Mouse (Mus musculus) A20 (cell line): Measurements from ENCODE around the gene Ttc9b.

Experiments
- DNase-seq: peaks from one replicate; pipeline ENCODE4 v3.0.0-alpha.2; 2011; ENCODE audit warnings: low read depth, low spot score

The Ttc9b gene

DNA sequence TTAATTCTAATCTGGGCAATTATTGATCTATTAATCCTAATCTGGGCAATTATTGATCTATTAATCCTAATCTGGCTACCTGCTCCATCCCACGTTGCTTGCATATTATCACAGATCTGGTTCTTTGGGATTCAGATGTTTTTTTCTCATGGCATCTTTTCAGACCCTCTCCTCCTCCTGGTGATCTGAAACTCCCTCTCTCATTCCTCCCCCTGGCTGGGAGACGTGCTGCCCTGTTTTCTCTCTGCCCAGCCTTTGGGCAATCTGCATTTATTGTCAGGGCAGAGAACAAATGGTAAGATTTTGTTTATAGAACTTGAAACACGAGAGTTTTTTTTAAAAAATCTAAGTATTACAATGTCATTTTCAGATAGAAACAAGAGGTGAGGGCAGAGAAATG is 34.1 kb downstream of the Ttc9b start:
- DNase-seq, result no peak

DNA sequence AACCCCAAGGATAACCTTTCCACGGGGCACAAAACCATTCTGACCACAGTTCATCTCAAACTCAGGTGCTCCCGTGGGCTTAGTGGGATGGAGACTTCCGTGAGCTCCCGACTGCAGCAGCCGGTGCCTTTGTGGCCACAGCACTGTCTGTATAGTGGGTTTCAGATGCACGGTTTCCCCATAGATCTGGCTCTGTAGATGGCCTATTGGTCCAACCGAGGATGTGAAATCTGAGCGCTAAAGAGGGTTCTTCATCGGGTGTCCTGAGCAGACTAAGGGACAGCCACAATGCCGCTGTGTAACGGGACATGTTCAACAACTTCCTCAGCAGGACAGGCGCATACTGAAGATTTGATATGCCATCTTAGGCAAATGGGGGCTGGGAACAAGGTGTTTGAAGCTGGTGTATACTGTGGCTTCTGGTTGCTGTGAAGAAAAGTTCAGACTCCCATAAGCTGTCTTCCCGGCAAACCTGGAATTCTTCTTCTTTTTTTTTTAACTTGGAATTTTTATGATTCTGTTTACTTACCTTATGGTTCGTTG is 34.6 kb downstream of the Ttc9b start:
- peak; percentile 61 for DNase-seq

DNA sequence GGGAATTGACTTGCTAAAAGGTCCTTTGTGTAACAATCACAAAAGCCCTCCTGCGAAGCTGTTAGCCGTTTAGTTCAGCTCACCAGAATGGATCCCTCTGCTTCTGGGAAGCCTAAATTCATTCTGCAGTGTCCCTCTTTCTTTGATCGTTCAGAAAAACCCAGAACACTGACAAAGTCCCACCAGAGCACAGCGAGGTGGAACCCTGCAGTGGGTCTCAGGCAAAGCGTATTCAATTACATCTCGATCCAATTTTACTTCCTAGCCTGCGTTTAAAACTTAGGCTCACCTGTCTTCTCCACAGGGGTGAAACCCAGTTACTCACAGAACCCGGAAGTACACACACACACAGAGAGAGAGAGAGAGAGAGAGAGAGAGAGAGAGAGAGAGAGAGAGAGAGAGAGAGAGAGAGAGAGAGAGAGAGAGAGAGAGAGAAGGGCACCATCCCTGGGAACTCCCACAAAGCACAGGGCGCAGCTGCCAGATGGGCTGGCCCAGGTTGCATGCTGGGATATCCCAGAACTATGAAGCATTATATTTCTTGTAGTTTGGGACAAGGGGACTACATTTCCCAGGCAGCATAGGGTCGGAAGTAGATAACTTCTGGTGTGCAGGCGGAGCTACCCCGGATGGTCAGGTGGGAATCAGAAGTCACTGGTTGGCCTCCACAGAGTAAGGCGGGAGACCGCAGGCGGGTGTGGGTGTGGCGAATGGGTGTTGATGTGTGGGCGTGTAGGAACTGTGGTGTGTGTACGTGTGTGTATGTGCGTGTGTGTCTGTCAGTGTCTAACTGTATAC is 35.3 kb downstream of the Ttc9b start, which contains the start of gene Zfp607b:
TSS of gene Zfp607b (plus strand) at position 526 of the 798 bp plus-strand sequence.
- peak; percentile 98 for DNase-seq

DNA sequence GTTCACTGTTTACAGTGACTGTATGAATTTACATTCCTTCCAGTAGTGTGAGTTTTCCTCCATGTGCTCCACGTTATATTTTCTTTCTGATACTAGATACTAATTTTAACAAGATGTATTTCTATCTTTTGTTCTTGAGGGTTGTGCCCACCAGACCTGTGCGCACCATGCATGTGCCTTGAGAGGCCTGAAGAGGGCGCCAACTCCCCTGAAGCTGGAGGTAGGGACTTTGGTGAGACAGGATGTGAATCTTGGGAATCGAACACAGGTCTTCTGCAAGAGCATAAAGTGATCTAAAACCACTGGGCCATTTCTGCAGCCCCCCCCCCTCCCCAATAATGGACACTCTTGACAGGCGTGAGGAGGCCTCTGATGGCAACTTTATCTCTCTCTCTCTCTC is 37.4 kb downstream of the Ttc9b start:
- peak; percentile 77 for DNase-seq

DNA sequence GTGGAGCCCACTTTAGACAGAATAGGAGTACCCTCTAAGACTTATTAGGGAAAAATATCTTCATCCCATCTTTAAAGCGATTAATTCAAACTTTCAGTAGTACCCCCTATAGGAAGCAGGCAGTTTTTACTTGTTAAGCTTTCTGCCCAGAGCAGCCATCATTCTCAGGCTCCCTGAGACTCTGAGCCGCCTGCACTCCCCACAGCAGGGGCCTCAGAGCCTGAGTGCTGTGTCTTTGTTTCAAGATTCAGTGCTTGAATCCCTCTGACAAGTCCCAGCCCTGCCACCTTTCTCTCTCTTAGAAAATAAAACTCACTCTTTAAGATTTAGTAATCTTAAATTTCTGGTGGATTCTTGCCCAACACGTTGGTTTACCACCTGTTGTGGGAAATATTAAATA is 43.0 kb downstream of the Ttc9b start:
- no peak for DNase-seq
